Mouse (Mus musculus): ENCODE measurements around the gene Gm10959. TPM values are rescaled to one million over a fixed set of nuclear protein-coding genes. Genes with fewer than 3 reads are reported as not detected.
"Not testable (repeated sequence)": the region's sequence is repeated elsewhere in the genome, so short reads cannot be mapped to it uniquely, and the experiment has no call there.

Gm10959 gene
- polyA plus RNA-seq (2016; fragmentation: Nextera tagmentation; extraction: Ambion mirVana): not detected in 2 replicates

GRCm38 (mm10) chr3:122919260-122919659 lies at the start of gene Gm10959:
Gene Gm10959, minus strand, starts transcription at chr3:122919360.
- Histone ChIP-seq H3K27ac (replicated peaks) (no peak within 1 kb of the TSS), H3K9me3 (no peaks in the 10 kb centered on the region), H3K4me2 (replicated peaks) (no peak within 1 kb of the TSS), H3K4me3 (no peak within 1 kb of the TSS), H3K4me1 (no peaks in the 10 kb centered on the region), H3K36me3 (no peaks in the 10 kb centered on the region), H3K9ac (replicated peaks) (no peak within 1 kb of the TSS), H3K27me3 (no peaks in the 10 kb centered on the region)
- ATAC-seq (ENCODE audit: low FRiP score, low read depth): no peak
- WGBS: 77% methylated on average over 8 of the region's 8 CpGs

- no peaks in the 10 kb centered on the region for H3K4me1 ChIP-seq
- H3K27ac ChIP-seq (replicated peaks): no peak overlapping the region
- H3K4me2 ChIP-seq (replicated peaks): no peak overlapping the region
- H3K9ac ChIP-seq (replicated peaks): no peak overlapping the region
- no peaks in the 10 kb centered on the region for H3K9me3 ChIP-seq
- peaks cover 4% of the 10 kb centered on the region; the same call in 1 of the 2 replicates for H3K36me3 ChIP-seq
- no peaks in the 10 kb centered on the region for H3K27me3 ChIP-seq
- H3K4me3 ChIP-seq: no peak overlapping the region
- WGBS: 94% methylated on average over 9 of the region's 9 CpGs
- ATAC-seq (ENCODE audit: low FRiP score, low read depth): no peak
Measured at GRCm38 (mm10) chr3:122968391-122968790, 49.2 kb upstream of the Gm10959 start.

- H3K36me3 ChIP-seq: peaks cover 4% of the 10 kb centered on the region; the same call in 1 of the 2 replicates
- no peaks in the 10 kb centered on the region for H3K27me3 ChIP-seq
- H3K4me3 ChIP-seq: no peak overlapping the region
- no peak overlapping the region for H3K4me2 ChIP-seq (replicated peaks)
- no peak for ATAC-seq (ENCODE audit: low FRiP score, low read depth)
- no peak overlapping the region for H3K9ac ChIP-seq (replicated peaks)
- 91% methylated on average over 5 of the region's 5 CpGs for WGBS
- no peaks in the 10 kb centered on the region for H3K4me1 ChIP-seq
- H3K9me3 ChIP-seq: no peaks in the 10 kb centered on the region
- no peak overlapping the region for H3K27ac ChIP-seq (replicated peaks)
Measured at GRCm38 (mm10) chr3:122964301-122964700, 45.1 kb upstream of the Gm10959 start.

GRCm38 (mm10) chr3:122950129-122950528 lies 31.0 kb upstream of the Gm10959 start:
- WGBS: 96% methylated on average over 2 of the region's 2 CpGs
- Histone ChIP-seq H3K4me1 (no peaks in the 10 kb centered on the region), H3K9ac (replicated peaks) (no peak overlapping the region), H3K27me3 (no peaks in the 10 kb centered on the region), H3K4me3 (no peak overlapping the region), H3K9me3 (no peaks in the 10 kb centered on the region), H3K36me3 (peaks cover 11% of the 10 kb centered on the region; the same call in 1 of the 2 replicates), H3K4me2 (replicated peaks) (no peak overlapping the region), H3K27ac (replicated peaks) (no peak overlapping the region)
- ATAC-seq (ENCODE audit: low FRiP score, low read depth): no peak

GRCm38 (mm10) chr3:122943387-122943890 lies 24.3 kb upstream of the Gm10959 start:
- no peak overlapping the region for H3K27ac ChIP-seq (replicated peaks)
- H3K9me3 ChIP-seq: no peaks in the 10 kb centered on the region
- no peak overlapping the region for H3K4me3 ChIP-seq
- H3K27me3 ChIP-seq: no peaks in the 10 kb centered on the region
- H3K9ac ChIP-seq (replicated peaks): no peak overlapping the region
- no peak for ATAC-seq (ENCODE audit: low FRiP score, low read depth)
- no peak overlapping the region for H3K4me2 ChIP-seq (replicated peaks)
- H3K36me3 ChIP-seq: no peaks in the 10 kb centered on the region
- 82% methylated on average over 6 of the region's 6 CpGs for WGBS
- H3K4me1 ChIP-seq: no peaks in the 10 kb centered on the region

- no peaks in the 10 kb centered on the region for H3K27me3 ChIP-seq
- no peaks in the 10 kb centered on the region for H3K9me3 ChIP-seq
- H3K4me3 ChIP-seq: no peak overlapping the region
- H3K27ac ChIP-seq (replicated peaks): no peak overlapping the region
- no peaks in the 10 kb centered on the region for H3K36me3 ChIP-seq
- H3K9ac ChIP-seq (replicated peaks): no peak overlapping the region
- H3K4me2 ChIP-seq (replicated peaks): no peak overlapping the region
- no peaks in the 10 kb centered on the region for H3K4me1 ChIP-seq
- no peak for ATAC-seq (ENCODE audit: low FRiP score, low read depth)
- 85% methylated on average over 2 of the region's 2 CpGs for WGBS
Measured at GRCm38 (mm10) chr3:122939215-122939614, 20.1 kb upstream of the Gm10959 start.

GRCm38 (mm10) chr3:122937176-122937575 lies 18.0 kb upstream of the Gm10959 start:
- not testable (repeated sequence) for H3K4me2 ChIP-seq (replicated peaks); H3K27me3 ChIP-seq; H3K4me3 ChIP-seq; H3K4me1 ChIP-seq; H3K9ac ChIP-seq (replicated peaks); ATAC-seq (ENCODE audit: low FRiP score, low read depth); H3K9me3 ChIP-seq; H3K36me3 ChIP-seq; H3K27ac ChIP-seq (replicated peaks)
- WGBS: 79% methylated on average over 13 of the region's 13 CpGs

GRCm38 (mm10) chr3:122932466-122932865 lies 13.3 kb upstream of the Gm10959 start:
- no peak overlapping the region for H3K27ac ChIP-seq (replicated peaks)
- no peaks in the 10 kb centered on the region for H3K27me3 ChIP-seq
- H3K36me3 ChIP-seq: peaks cover 4% of the 10 kb centered on the region; the same call in 1 of the 2 replicates
- no peak overlapping the region for H3K4me2 ChIP-seq (replicated peaks)
- no peaks in the 10 kb centered on the region for H3K9me3 ChIP-seq
- ATAC-seq (ENCODE audit: low FRiP score, low read depth): no peak
- no peak overlapping the region for H3K4me3 ChIP-seq
- 96% methylated on average over 1 of the region's 1 CpGs for WGBS
- H3K9ac ChIP-seq (replicated peaks): no peak overlapping the region
- H3K4me1 ChIP-seq: no peaks in the 10 kb centered on the region

GRCm38 (mm10) chr3:122929723-122930122 lies 10.6 kb upstream of the Gm10959 start:
- no peak overlapping the region for H3K4me2 ChIP-seq (replicated peaks)
- no peak for ATAC-seq (ENCODE audit: low FRiP score, low read depth)
- H3K4me3 ChIP-seq: no peak overlapping the region
- no peaks in the 10 kb centered on the region for H3K9me3 ChIP-seq
- H3K36me3 ChIP-seq: peaks cover 13% of the 10 kb centered on the region; the same call in 1 of the 2 replicates
- 96% methylated on average over 6 of the region's 6 CpGs for WGBS
- H3K9ac ChIP-seq (replicated peaks): no peak overlapping the region
- H3K27me3 ChIP-seq: no peaks in the 10 kb centered on the region
- H3K4me1 ChIP-seq: peaks cover 10% of the 10 kb centered on the region
- no peak overlapping the region for H3K27ac ChIP-seq (replicated peaks)

- under 1% methylated on average over 65 of the region's 68 CpGs for WGBS
- no peaks in the 10 kb centered on the region for H3K9me3 ChIP-seq
- peak within 1 kb of the TSS; percentile 61 for H3K4me2 ChIP-seq (replicated peaks)
- no peaks in the 10 kb centered on the region for H3K27me3 ChIP-seq
- H3K36me3 ChIP-seq: peaks cover 11% of the 10 kb centered on the region; the same call in 1 of the 2 replicates
- H3K27ac ChIP-seq (replicated peaks): peak within 1 kb of the TSS; percentile 72
- H3K9ac ChIP-seq (replicated peaks): peak within 1 kb of the TSS; percentile 65
- peaks cover 10% of the 10 kb centered on the region for H3K4me1 ChIP-seq
- ATAC-seq (ENCODE audit: low FRiP score, low read depth): peak; percentile 99
- peak within 1 kb of the TSS; percentile 58 for H3K4me3 ChIP-seq
Measured at GRCm38 (mm10) chr3:122924009-122924914, 5.1 kb upstream of the Gm10959 start, which contains the start of gene 1810037I17Rik. Gene 1810037I17Rik, plus strand, starts transcription at chr3:122924203.

GRCm38 (mm10) chr3:122923147-122923546 lies 4.0 kb upstream of the Gm10959 start:
- ATAC-seq (ENCODE audit: low FRiP score, low read depth): no peak
- Histone ChIP-seq H3K4me3 (no peak overlapping the region), H3K4me1 (peaks cover 10% of the 10 kb centered on the region), H3K4me2 (replicated peaks) (peak overlapping the region; percentile 61), H3K9ac (replicated peaks) (no peak overlapping the region), H3K27me3 (no peaks in the 10 kb centered on the region), H3K27ac (replicated peaks) (no peak overlapping the region), H3K36me3 (peaks cover 11% of the 10 kb centered on the region; the same call in 1 of the 2 replicates), H3K9me3 (no peaks in the 10 kb centered on the region)
- WGBS: 70% methylated on average over 7 of the region's 7 CpGs

Data from midbrain, embryonic 12.5 days (tissue).